Mouse (Mus musculus): Measurements from ENCODE around the gene Ino80d. TPM values are rescaled to one million over a fixed set of nuclear protein-coding genes. Genes with fewer than 3 reads are reported as not detected.

Gene Ino80d
- total RNA-seq, 2 experiments from 2014 or later: 18.9 to 21.1 TPM

- no peak for DNase-seq
- intact Hi-C loops (cut with DNase I): no loop called here
These were observed 112.6 kb downstream of the Ino80d start for GRCm38 (mm10) chr1:63001874-63002273.

- intact Hi-C loops (cut with DNase I): no loop called here
- DNase-seq: no peak
These were observed 121.1 kb downstream of the Ino80d start for GRCm38 (mm10) chr1:62993348-62993747.

GRCm38 (mm10) chr1:62992648-62993047 is 121.8 kb downstream of the Ino80d start:
- intact Hi-C loops (cut with DNase I): no loop called here
- no peak for DNase-seq

- intact Hi-C loops (cut with DNase I): no loop called here
These were observed 123.4 kb downstream of the Ino80d start for GRCm38 (mm10) chr1:62991021-62991420.

GRCm38 (mm10) chr1:62987561-62987960 is 126.9 kb downstream of the Ino80d start:
- intact Hi-C loops (cut with DNase I): loop anchor here (2.0 kb wide), 1 partner anchor 1849 kb away; no protein-coding TSS in a partner anchor
- DNase-seq: no peak

More at GRCm38 (mm10) chr1:62991021-62991420, 123.4 kb downstream of the Ino80d start:
- no peak for DNase-seq

- peak; percentile 43 to 61 for DNase-seq
- intact Hi-C loops (cut with DNase I): loop anchor here (2.0 kb wide), 1 partner anchor 1847 kb away; no protein-coding TSS in a partner anchor
These were observed 128.2 kb downstream of the Ino80d start for GRCm38 (mm10) chr1:62986267-62986666.

- DNase-seq: peak; percentile 50 to 57
These were observed 129.9 kb downstream of the Ino80d start for GRCm38 (mm10) chr1:62984566-62984965.

GRCm38 (mm10) chr1:62976742-62977141 is 137.7 kb downstream of the Ino80d start:
- no peak for DNase-seq
- intact Hi-C loops (cut with DNase I): no loop called here

More at GRCm38 (mm10) chr1:62984566-62984965, 129.9 kb downstream of the Ino80d start:
- intact Hi-C loops (cut with DNase I): no loop called here

GRCm38 (mm10) chr1:62966885-62967284 is 147.6 kb downstream of the Ino80d start:
- intact Hi-C loops (cut with DNase I): loop anchor here (5.0 to 10.0 kb wide), 3 partner anchors 262 to 1830 kb away; partner anchors contain the start of gene Nrp2
- peak in 1 of 2 experiments; percentile 14 for DNase-seq

- peak; percentile 47 to 49 for DNase-seq
- intact Hi-C loops (cut with DNase I): loop anchor here (1.0 to 10.0 kb wide), 6 partner anchors 169 to 1783 kb away; partner anchors contain the start of gene Nrp2
These were observed 150.2 kb downstream of the Ino80d start for GRCm38 (mm10) chr1:62964291-62964690.

GRCm38 (mm10) chr1:62956942-62957645 is 157.4 kb downstream of the Ino80d start:
- no peak for DNase-seq
- intact Hi-C loops (cut with DNase I): no loop called here

- DNase-seq: no peak
- intact Hi-C loops (cut with DNase I): no loop called here
These were observed 157.9 kb downstream of the Ino80d start for GRCm38 (mm10) chr1:62956526-62956925.

- DNase-seq: no peak
- intact Hi-C loops (cut with DNase I): no loop called here
These were observed 159.1 kb downstream of the Ino80d start for GRCm38 (mm10) chr1:62955340-62955739.

GRCm38 (mm10) chr1:62953036-62953435 is 161.4 kb downstream of the Ino80d start:
- intact Hi-C loops (cut with DNase I): no loop called here
- DNase-seq: no peak

GRCm38 (mm10) chr1:62952319-62952718 is 162.1 kb downstream of the Ino80d start:
- intact Hi-C loops (cut with DNase I): no loop called here
- DNase-seq: no peak

- peak; percentile 56 to 60 for DNase-seq
- intact Hi-C loops (cut with DNase I): no loop called here
These were observed 163.2 kb downstream of the Ino80d start for GRCm38 (mm10) chr1:62951067-62951809.

GRCm38 (mm10) chr1:62950526-62950925 is 163.9 kb downstream of the Ino80d start:
- intact Hi-C loops (cut with DNase I): no loop called here
- no peak for DNase-seq

GRCm38 (mm10) chr1:62947807-62948206 is 166.7 kb downstream of the Ino80d start:
- intact Hi-C loops (cut with DNase I): no loop called here
- DNase-seq: no peak

- DNase-seq: no peak
- intact Hi-C loops (cut with DNase I): no loop called here
These were observed 167.5 kb downstream of the Ino80d start for GRCm38 (mm10) chr1:62946987-62947386.

- intact Hi-C loops (cut with DNase I): no loop called here
- no peak for DNase-seq
These were observed 179.6 kb downstream of the Ino80d start for GRCm38 (mm10) chr1:62934752-62935329.

- intact Hi-C loops (cut with DNase I): no loop called here
- DNase-seq: no peak
These were observed 180.4 kb downstream of the Ino80d start for GRCm38 (mm10) chr1:62934100-62934513.
